Mouse (Mus musculus) kidney, adult 2 months (tissue): ENCODE results near the gene Tspan14.

Source experiments
- CTCF ChIP-seq: fragments of 200-500 bp; conservative IDR thresholded peaks from 2 replicates; pipeline ENCODE4 v1.5.1; 2011; ENCODE audit warnings: low read depth, mild to moderate bottlenecking, control low read depth, low read length, moderate library complexity, mixed read lengths; ENCODE audit not compliant: insufficient read depth, insufficient read length
- POLR2A ChIP-seq: fragments of 200-500 bp; IDR thresholded peaks from one replicate; pipeline ENCODE4 v1.6.1; 2011; ENCODE audit warnings: low read depth, low read length, control low read depth

DNA sequence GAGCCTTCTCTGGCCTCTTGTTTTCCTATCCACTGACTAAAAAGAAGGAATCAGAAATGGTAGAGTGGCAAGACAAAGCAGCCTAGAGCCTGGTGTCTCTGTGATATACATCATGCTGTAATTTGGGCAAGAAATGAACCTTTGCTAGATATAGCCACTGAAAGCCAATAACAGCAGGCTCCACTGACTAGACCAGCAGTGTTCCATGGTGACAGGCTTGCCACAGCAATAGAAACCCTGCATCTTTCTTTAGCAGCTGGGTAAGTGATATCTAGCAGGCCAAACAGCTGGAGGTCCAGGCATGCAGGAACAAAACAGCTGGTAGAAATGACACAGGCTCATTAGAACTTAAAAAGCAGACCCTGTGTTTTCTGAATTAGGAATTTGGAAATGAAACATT is 92.0 kb downstream of the Tspan14 start:
- TF ChIP-seq CTCF (no peak), POLR2A (no peak)
